Mouse (Mus musculus) v-Abl transformed pro-B cells (cell line): ENCODE results near the gene Myh7.
"Not testable (repeated sequence)": the region's sequence is repeated elsewhere in the genome, so short reads cannot be mapped to it uniquely, and the experiment has no call there.

Experiments
- in situ Hi-C, 2 experiments: fragments of 400-800 bp; cut with MboI; formaldehyde crosslinking; loops; one replicate each; pipeline ENCODE4 v1.15.1; 2025; ENCODE audit not compliant: unreplicated experiment in 2 of 2

Myh7 gene

DNA sequence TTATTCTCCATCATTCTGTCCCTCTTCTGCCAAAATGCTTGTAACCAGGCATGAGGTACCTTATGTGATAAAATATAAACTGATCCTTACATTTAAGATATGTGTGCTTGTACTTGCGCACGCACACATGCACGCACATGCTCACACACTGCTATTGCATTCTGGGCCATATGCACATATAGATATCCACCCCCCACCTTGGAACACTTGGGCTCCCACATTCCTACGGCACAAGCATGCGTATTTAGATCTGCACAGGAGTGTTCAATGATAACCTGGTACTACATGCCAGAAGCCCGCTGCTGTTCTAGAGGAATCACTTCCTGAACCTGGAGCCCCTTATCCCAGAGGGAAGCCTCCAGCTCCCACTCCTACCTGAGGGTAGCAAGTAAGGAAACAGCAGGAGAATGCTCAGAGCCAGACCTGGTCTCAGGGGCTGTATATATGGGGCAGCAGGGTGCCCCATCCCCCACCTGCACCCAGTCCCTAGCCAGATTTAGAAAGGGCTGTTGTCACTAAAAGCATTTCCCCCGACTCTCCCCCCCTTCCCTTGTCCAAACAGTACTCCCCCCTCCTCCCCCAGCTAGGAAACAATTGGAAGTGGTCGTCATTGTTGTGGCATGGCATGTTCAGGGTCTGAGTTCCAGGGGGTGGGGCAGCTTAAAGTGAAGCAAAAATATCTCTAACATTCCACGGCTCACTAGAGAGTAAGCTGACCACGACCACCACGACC, at the start of gene Myh7:
Gene Myh7, minus strand, starts transcription at position 491 of the 733 bp plus-strand sequence.
- in situ Hi-C loops = no loop called here

DNA sequence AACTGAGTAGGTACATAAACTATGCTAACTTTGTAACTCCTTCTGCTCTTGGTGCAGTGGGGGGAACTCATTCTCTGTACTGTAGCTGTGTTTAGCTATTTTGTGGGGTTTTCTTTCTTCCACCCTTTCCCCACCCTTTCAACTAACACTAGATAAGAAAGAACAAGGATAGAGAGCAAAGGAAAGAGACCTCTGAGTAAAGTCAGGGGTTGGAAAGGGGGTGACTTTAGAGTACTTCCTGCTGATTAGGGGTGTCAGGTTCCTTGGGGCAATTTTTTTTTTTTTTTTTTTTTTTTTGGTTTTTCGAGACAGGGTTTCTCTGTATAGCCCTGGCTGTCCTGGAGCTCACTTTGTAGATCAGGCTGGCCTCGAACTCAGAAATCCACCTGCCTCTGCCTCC, 49.3 kb upstream of the Myh7 start:
- in situ Hi-C loops = not testable (repeated sequence)

DNA sequence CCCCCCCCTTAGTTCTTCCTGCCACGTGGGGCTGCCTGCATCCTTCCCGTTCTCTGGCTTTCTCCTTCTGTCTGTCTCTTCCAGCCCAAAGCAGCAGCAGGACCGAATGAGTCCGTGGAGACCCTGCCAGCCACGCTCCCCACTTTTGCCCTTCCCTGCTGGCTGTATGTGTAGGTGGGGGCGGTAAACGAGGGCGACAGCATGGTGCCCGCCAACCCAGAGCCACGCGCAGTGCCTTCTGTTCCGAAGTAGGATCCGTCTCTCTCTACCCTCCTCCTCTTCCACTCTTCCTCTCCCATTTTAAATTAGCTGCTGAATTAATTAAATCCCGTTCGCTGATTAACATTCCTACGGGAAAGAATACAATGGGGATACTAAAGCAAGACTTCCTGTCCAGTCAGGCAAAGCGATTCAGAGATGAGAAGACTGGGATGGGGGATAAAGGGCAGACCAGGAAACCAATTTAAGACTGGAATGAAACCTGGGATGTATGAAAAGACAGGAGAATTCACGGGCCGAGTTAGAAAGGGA, 38.3 kb upstream of the Myh7 start:
- in situ Hi-C loops = no loop called here

DNA sequence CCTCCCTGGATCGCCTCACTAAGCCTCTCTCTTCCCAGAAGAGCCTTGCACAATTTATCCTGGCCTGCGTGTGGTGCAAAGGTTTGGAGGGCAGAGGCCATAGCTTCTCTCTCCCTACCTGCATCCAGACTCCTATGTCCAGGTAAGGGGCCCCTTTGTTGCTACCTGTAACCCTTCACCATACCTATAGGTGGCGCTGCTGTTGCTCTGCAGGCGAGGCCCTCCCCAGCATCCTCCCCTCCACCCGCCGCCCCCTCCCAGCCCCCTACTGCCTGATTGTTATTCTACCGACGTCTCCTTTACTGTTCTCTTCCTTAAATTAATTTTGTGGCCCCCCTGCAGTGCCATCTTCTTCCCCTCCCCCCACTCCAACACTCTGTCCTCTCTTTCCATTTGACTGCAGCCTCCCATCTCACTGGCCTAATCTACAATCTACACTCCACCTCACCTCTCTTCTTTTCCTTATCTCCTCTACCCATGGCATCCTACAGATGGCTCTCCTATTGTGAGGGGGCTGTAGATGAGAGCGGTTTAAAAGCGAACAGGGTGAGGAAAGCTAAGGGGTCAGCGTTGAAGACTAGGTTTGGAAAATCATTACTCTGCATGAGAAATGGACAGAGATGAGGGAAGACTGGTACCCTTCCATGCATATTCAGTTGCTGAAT, 34.7 kb upstream of the Myh7 start:
- in situ Hi-C loops = loop anchor here in 1 of 2 experiments (5.0 kb wide), 1 partner anchor 48 kb away; no protein-coding TSS in a partner anchor

DNA sequence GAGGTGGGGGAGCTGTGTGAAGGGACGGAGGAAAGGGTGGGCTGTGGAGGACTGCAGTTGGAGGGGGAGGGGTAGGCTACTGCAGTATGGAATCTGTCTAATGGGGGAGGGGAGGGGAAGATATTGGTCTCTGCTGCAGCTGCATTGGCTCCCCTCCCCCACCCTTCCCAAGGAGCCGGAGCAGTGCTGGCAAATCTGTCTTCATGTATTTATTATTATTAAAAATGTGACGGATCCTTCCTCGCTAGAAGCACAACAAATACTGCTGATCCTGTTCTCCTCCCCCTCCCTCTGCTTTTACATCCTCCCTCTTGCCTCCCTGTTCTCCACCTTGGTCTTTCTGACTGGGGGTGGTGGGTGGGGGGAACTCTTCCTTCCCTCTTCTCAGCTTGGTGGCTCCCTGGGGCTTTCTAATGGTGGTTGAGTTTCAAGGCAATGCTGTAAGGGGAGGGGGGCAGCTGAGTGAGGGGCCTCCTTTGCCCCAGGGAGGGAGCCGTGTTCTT, 34.0 kb upstream of the Myh7 start:
- in situ Hi-C loops = loop anchor here in 1 of 2 experiments (5.0 kb wide), 1 partner anchor 49 kb away; no protein-coding TSS in a partner anchor

DNA sequence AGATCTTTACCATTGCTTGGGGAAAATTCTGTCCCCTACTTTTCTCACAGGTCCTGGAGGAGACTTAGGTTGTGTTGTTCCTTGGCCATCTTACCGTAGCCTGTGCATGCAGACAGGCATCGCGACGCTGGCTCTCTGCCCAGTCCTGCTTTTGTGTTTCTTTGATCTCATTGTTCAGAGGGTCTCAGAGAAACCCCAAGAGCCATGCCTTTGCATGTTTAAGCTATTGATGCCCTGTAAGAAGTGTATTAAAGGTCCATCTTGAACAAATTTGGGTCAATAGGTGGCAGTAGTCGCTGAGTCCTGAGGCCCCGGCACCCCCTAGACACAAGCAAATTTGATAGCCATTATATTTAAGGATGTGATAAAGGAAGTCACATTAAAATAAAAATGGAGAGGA, 33.2 kb upstream of the Myh7 start:
- in situ Hi-C loops = loop anchor here in 1 of 2 experiments (5.0 kb wide), 1 partner anchor 50 kb away; no protein-coding TSS in a partner anchor

DNA sequence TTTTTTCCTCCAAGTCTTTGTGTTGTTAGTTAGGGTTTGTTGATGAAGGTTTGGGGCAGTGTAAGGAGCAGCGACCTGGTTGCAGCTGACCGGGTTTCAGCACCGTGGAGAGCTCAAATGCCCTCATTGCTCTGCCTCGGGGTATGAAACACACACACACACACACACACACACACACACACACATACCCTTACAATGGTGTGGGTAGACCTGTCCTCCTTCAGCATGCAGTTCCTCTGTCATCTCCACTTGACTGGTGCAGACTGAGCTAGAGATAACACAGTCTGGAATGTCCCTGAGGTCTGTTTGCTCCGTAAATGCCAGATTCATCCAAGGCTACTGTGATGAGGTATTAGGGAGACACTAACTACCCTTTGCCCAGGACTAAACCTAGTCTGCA, 32.8 kb upstream of the Myh7 start:
- in situ Hi-C loops = loop anchor here in 1 of 2 experiments (5.0 kb wide), 1 partner anchor 50 kb away; no protein-coding TSS in a partner anchor

DNA sequence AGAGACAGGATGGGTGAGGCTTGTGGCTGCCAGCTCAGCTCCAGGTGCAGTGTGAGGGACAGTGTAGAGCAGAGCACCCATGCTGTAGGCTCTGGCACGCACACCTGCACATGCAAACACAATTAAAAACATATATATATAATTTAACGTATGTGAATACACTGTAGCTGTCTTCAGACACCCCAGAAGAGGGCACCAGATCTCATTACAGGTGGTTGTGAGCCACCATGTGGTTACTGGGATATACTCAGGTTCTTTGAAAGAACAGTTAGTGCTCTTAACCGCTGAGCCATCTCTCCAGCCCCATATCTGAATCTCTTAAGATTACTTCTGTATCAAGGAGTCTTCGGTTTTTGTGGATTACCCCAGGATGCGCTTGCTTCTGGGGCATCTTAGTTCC, 31.1 kb upstream of the Myh7 start:
- in situ Hi-C loops = loop anchor here in 1 of 2 experiments (5.0 kb wide), 1 partner anchor 52 kb away; no protein-coding TSS in a partner anchor

DNA sequence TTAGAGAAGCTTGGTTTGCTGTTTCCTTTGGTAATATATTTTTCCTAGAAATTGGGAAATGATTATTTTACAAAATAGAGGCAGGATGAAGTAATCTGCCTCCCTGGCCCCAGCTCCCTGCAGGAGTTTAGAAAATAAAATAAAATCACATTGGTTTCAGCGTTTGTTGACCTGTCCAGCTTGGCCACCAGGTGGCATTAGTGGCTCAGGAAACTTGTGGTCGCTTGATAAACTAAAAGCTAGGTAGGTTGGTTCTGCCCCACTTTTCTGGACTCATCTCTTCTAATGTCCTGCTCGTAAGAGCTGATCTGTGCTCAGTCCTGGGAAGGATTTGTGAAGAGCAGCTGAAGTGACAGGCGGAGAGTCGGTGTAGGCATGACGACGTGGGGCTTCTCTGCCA, 29.8 kb upstream of the Myh7 start:
- in situ Hi-C loops = no loop called here

DNA sequence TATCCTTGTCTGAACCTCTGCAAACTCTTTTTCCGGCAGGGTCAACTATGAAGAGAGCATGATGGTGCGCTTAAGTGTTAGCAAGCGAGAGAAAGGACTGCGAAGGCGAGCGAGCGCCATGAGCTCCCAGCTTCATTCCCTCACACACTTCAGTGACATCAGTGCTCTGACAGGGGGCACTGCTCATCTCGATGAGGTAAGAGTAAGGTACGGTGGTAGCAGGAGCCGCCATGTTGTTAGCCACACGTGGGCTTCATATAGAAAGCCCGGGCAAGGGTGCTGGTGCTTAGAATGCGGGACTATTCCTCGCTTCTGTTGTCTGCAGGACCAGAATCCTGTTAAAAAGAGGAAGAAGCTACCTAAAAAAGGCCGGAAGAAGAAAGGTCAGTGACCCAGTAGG, 28.6 kb upstream of the Myh7 start:
- in situ Hi-C loops = no loop called here

DNA sequence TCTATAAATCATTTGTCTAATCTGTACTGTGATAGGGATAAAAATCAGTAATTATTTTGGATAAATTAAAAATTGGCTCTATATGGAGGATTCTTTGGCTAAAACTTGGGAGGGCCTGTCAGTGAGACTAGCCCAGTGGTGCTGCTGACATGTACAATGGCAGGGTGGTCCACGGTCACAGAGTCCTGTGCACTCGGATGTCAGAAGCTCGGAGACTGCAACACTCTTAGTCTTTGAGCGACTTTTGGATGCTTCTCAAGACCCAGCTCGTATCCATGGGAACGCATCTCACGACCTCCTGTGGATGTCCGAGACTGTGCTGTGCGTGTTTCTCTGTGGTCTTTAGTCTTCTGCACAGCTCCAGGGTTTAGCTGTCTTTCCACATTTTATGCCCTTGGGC, 26.0 kb upstream of the Myh7 start:
- in situ Hi-C loops = no loop called here

DNA sequence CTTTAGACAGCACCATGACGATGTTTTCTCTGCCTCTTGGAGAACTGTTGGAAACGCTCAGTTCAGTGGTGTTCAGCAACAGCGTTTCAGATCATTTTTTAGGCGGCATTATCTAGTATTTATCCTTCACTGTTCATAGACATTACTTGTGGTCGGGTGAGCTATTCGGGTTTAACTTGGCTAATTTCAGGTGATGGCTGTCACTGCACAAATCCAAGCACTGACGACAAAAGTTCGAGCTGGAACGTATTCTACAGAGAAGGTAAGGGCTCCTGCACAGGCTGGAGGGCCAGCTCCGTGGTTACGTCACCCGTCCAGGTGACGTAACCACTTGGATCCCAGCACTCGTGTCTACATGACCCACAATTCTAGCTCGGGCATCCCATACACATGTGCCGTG, 22.4 kb upstream of the Myh7 start:
- in situ Hi-C loops = loop anchor here (10.0 kb wide), 3 partner anchors 78 to 302 kb away; partner anchors contain the start of genes Cebpe (in 1 of the 2), Pabpn1 (in 1 of the 2), Thtpa (in 1 of the 2) and Zfhx2 (in 1 of the 2)

DNA sequence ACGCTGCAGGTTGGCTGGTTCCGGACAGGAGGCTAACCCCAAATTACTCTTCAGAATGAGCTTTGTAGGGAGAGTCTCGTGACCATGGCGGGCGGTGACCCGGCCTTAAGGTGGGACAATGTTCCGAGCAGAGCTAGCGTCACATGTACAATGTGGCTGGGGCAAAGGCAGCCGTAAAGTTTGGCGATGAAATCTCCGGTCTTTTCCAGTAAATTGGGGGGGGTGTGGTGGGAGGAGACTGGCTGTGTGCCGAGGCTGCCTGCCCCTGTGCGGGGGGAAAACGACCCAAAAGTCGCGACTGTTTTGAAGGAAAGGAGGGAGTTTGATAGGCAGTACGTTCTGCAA, 21.3 kb upstream of the Myh7 start:
- in situ Hi-C loops = loop anchor here (10.0 kb wide), 3 partner anchors 79 to 301 kb away; partner anchors contain the start of genes Cebpe (in 1 of the 2), Pabpn1 (in 1 of the 2), Thtpa (in 1 of the 2) and Zfhx2 (in 1 of the 2)

DNA sequence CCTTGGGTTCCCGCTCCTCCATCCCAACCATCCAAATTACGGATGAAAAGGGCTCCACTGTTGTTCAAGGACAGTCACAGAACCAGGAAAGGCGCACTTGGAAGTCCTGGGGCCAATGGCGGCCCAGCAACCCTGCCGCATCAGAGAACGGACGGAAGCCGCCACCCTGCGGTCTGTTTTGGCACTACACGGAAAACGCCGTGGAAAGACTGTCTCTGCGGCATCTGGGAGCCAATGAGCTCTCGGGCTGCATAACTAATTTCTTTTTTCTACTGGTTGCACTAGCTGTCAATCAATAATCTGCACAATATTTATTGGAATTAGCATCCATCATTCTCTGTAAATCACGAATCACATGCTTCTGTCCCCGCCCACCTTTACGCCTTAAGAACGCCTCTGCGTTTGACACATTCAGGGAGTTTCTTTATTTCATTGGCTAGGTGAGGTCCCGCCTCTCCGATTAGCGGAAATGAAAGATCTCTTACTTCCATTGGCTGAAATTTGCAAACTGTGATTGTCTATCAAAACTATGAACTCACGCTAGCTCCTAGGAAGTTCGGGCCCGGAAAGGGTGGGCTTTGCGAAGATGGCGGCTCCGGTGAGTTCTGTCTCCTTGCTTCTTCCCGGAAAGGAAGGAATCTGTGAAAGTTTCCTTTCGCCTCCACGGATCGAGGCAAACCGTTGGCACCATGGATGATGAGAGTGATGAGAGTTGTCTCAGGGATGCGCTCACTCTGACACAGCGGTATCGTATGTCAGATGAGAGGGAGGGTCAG, 20.8 kb upstream of the Myh7 start, which contains the start of gene Ngdn:
Gene Ngdn, plus strand, starts transcription at position 464 of the 776 bp plus-strand sequence.
- in situ Hi-C loops = loop anchor here (5.0 to 10.0 kb wide), 5 partner anchors 80 to 300 kb away; partner anchors contain the start of genes Cebpe (in 1 of the 2), Pabpn1 (in 1 of the 2), Thtpa (in 1 of the 2) and Zfhx2 (in 1 of the 2)

DNA sequence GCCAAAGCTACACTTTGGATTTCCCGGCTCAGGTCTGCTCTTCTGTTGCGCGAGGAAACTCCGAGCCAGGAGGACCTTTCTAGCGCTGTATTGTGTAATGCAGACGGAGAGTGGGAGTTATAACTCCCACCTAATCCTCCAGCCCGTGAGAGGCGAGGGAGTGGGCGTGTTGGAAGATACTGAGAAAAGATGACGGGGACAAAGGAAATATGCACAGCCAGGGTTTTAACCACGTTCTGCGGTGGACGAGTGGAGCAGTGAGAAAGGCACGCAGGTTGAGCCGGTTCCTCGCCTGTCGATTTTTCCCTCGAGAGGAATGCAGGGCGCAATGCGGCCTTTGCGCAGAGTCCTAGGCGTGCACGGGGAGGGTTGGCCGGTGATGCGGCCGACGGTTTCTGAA, 20.2 kb upstream of the Myh7 start:
- in situ Hi-C loops = loop anchor here (5.0 to 10.0 kb wide), 5 partner anchors 80 to 300 kb away; partner anchors contain the start of genes Cebpe (in 1 of the 2), Pabpn1 (in 1 of the 2), Thtpa (in 1 of the 2) and Zfhx2 (in 1 of the 2)

DNA sequence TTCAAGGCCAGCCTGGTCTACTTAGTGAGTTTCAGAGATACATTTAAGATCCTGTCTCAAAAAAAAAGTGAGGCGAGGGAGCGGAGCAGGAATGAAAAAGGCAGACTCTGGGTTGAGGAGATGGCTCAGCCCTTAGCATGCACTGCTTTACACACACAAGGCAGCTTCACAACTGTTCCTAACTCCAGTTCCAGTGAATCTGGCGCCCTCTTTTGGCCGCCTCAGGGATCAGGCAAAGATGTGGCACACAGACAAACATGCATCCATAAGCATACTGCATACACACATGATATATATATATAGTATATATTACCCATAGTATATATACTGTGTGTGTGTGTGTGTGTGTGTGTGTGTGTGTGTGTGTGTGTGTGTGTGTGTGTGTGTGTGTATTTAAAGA, 16.7 kb upstream of the Myh7 start:
- in situ Hi-C loops = loop anchor here (5.0 to 10.0 kb wide), 5 partner anchors 84 to 296 kb away; partner anchors contain the start of genes Cebpe (in 1 of the 2), Pabpn1 (in 1 of the 2), Thtpa (in 1 of the 2) and Zfhx2 (in 1 of the 2)

DNA sequence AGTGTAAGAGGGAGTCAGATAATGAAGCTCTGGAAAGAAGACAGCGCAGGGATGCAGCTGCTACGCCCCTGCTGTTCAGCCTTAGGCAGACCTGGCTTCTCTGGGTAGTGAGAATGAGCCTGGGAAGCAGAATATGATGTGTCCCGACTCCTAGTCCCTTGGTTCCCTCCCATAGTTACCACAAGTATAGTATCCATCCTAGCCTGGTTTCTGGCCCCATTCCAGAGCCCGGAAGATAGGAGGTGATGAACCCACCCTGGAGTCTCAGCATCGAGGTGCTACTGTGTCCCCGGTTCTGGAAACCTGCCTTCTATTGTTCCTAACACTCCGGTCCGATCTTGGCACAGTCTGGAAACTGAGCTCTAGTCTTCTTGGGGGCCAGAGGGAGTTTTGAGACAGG, 14.0 kb upstream of the Myh7 start:
- in situ Hi-C loops = no loop called here

DNA sequence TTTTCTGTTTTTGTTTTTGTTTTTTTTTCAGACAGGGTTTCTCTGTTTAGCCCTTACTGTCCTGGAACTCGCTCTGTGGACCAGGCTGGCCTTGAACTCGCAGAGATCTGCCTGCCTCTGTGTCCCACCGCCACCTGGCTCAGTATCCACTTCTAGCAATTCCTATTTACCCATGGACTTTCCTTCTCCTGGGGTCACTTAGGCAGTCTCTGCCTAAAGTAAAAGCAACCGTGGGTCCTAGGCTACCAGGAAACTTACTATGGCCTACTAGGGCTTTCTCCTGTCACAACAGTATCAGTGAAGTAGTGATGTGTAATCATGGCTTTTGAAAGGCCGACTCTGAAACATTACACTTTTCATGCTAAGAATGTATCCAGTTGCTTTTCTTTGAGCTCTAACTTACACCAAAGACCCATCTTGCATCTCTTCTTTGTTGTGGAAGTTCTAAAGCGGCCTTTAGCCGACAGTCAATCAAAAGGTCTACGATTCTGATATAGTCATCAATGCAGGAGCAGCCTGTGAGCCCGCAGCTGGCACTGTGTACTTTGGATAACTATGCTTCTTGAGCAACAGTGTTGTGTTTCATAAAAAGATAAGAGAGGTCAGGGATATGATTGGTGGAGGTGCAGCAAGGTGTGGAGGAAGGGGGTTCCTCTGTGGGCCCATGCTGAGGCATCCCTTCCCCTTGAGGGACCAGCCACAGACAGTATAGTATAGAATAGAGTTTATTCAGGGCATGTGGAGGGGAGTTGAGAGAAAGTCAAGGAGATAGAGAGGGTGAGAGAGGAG, 12.9 kb upstream of the Myh7 start:
- in situ Hi-C loops = no loop called here

DNA sequence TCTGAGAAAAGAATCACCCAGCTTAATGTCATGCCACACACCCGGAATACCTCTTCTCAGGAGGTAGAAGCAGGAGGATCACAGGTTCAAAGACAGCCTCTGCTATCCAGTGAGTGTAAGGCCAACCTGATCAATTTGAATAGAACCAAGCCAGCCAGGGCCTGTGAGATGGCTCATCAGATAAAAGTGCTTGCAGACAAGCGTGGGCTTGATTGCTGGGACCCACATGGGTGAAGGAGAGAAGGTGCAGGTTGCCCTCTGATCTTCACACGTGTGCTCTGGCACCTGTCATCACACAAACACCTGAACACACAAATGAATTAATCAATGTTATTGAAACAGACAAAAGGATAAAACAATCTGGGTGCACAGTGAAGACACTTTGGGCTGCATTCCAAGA, 12.1 kb upstream of the Myh7 start:
- in situ Hi-C loops = no loop called here
